Mouse (Mus musculus) kidney, embryonic 15.5 days (tissue): Measurements from ENCODE around the gene H13. TPM values are rescaled to one million over a fixed set of nuclear protein-coding genes. Genes with fewer than 3 reads are reported as not detected.
A peak's percentile ranks its signal among the peaks of the same experiment; 100 is the strongest.

Experiments
- ATAC-seq: fragments of 200-750 bp; cut with Nextera tagmentation; replicated peaks from 2 replicates; pipeline ENCODE4 v1.8.0; 2017; ENCODE audit warnings: moderate TSS enrichment; ENCODE audit not compliant: low FRiP score
- H3K27ac ChIP-seq: fragments of 300-500 bp; sonication (generic); 2 replicates; pipeline ENCODE4 v1.5.1; 2015; ENCODE audit warnings: mild to moderate bottlenecking, inconsistent platforms
- H3K27me3 ChIP-seq: fragments of 300-500 bp; sonication (generic); 2 replicates; pipeline ENCODE4 v1.6.1; 2015; ENCODE audit warnings: inconsistent platforms
- H3K36me3 ChIP-seq: fragments of 300-500 bp; sonication (generic); 2 replicates; pipeline ENCODE4 v1.6.1; 2015; ENCODE audit warnings: inconsistent platforms
- H3K4me1 ChIP-seq: fragments of 300-500 bp; sonication (generic); 2 replicates; pipeline ENCODE4 v1.6.1; 2015; ENCODE audit warnings: inconsistent platforms
- H3K4me2 ChIP-seq: fragments of 300-500 bp; sonication (generic); 2 replicates; pipeline ENCODE4 v1.6.1; 2015; ENCODE audit warnings: moderate library complexity, mild to moderate bottlenecking, inconsistent platforms
- H3K4me3 ChIP-seq: fragments of 300-500 bp; sonication (generic); replicated peaks from 2 replicates; pipeline ENCODE4 v1.5.1; 2015; ENCODE audit warnings: mild to moderate bottlenecking, inconsistent platforms
- H3K9ac ChIP-seq: fragments of 300-500 bp; sonication (generic); 2 replicates; pipeline ENCODE4 v1.6.1; 2015; ENCODE audit warnings: mild to moderate bottlenecking, inconsistent platforms
- H3K9me3 ChIP-seq: fragments of 300-500 bp; sonication (generic); replicated peaks from 2 replicates; pipeline ENCODE4 v1.6.1; 2016; ENCODE audit warnings: inconsistent platforms
- WGBS: fragments of 180-500 bp; shearing (Covaris S2); methylation state at CpG from one replicate; pipeline ENCODE4 v1.1.7; 2015; ENCODE audit warnings: mixed read lengths; 5-methylcytosine and 5-hydroxymethylcytosine counted together
- polyA plus RNA-seq: library from polyadenylated mRNA; unstranded; fragments of >200 nt; fragmentation: Nextera tagmentation; extraction: Ambion mirVana; gene quantifications from 2 replicates; pipeline ENCODE4 v1.2.1, GENCODE M21; 2015

Gene H13
- polyA plus RNA-seq, 1 experiment from 2014 or later: 147 TPM

DNA sequence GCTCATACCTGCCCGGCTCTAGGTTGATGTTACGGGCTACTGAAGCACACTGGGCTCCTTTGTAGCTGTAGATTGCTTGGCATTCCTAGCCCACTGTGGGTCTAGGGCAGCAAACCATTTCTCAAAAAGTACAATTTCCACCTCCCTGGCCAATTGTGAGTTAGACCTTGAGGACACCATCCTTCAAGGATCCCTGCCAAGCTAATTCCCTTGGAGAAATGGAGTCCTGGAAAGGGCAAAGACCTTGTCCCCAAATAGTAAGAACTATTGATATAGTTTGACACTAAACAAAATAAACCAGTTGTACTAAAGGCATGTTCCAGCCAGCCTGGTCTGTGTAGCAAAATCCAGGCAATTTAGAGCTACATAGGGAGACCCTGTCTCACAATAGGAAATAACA lies 69.1 kb downstream of the H13 start:
- Histone ChIP-seq H3K4me3 (peak overlapping the region; percentile 67), H3K27ac (peak overlapping the region; percentile 97), H3K36me3 (no peaks in the 10 kb centered on the region), H3K9ac (peak overlapping the region; percentile 79), H3K27me3 (no peaks in the 10 kb centered on the region), H3K4me2 (peak overlapping the region; percentile 63), H3K9me3 (no peaks in the 10 kb centered on the region), H3K4me1 (peaks cover 80% of the 10 kb centered on the region)
- ATAC-seq: no peak
- WGBS: 25% methylated on average over 2 of the region's 2 CpGs

DNA sequence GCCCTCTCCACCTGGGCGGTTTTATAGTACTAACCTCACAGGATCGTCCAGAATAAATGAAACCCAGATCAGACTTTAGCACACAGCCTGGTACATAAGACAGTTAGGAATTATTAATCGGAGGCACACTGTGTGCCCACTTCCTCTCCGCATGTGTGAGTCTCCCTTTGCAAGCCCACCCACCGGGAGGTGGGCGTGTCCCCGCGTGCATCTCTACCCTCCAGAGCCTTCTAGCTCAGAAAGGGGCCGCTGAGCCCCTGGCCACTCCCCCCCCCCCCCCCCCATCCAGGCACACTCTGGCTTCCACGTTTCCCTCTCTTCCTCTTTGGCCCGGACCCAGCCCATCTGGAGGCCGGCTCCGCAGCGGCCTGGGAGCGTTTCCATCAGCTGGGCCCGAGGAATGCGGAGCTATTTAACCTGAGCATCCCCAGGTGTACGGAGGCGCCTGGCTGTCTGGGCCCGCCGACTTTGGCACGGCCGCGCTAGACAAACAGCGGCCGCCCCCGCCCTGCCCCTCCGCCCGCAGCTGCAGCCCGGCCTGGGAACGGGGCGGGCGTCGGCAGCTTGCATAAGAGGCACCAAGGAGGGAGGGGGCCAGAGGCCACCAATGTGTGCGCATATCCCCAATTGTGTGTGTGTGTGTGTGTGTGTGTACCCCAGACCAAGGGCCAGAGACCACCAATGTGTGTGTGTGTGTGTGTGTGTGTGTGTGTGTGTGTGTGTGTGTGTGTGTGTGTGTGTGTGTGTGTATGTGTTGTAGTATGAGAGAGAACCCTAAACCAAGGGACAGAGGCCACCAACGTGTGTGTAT lies 70.0 kb downstream of the H13 start:
- Histone ChIP-seq H3K9ac (peak overlapping the region; percentile 79), H3K4me3 (peak overlapping the region; percentile 67), H3K4me2 (peak overlapping the region; percentile 63), H3K36me3 (no peaks in the 10 kb centered on the region), H3K9me3 (no peaks in the 10 kb centered on the region), H3K27ac (peak overlapping the region; percentile 97), H3K27me3 (no peaks in the 10 kb centered on the region), H3K4me1 (peaks cover 71% of the 10 kb centered on the region)
- WGBS: under 1% methylated on average over 36 of the region's 36 CpGs
- ATAC-seq: peak; percentile 79

DNA sequence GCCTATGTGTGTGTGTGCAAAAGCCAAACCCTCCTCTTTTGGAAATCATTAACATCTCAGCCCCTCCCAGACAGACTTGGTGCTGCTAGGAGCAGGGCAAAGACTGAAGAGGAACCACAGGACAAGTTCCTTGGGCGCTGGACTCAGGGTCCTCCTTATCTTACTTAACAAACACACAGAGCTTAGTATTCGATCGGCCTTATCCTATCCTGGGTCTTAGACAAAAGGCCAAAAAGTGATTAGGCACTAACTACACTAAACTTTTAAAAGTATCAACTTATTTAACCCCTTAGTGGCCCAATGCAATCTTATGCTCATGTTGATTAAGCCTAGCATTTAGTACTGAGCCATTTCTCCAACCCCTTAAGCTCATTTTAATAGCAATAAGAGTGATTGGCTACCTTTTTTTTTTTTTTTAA lies 70.6 kb downstream of the H13 start:
- H3K27ac ChIP-seq: peak overlapping the region; percentile 97
- H3K4me3 ChIP-seq: peak overlapping the region; percentile 67
- whole genome bisulfite sequencing: 6% methylated on average over 3 of the region's 3 CpGs
- H3K27me3 ChIP-seq: no peaks in the 10 kb centered on the region
- H3K36me3 ChIP-seq: no peaks in the 10 kb centered on the region
- peaks cover 65% of the 10 kb centered on the region for H3K4me1 ChIP-seq
- H3K4me2 ChIP-seq: peak overlapping the region; percentile 63
- ATAC-seq: peak; percentile 55
- H3K9me3 ChIP-seq: no peaks in the 10 kb centered on the region
- H3K9ac ChIP-seq: no peak overlapping the region

DNA sequence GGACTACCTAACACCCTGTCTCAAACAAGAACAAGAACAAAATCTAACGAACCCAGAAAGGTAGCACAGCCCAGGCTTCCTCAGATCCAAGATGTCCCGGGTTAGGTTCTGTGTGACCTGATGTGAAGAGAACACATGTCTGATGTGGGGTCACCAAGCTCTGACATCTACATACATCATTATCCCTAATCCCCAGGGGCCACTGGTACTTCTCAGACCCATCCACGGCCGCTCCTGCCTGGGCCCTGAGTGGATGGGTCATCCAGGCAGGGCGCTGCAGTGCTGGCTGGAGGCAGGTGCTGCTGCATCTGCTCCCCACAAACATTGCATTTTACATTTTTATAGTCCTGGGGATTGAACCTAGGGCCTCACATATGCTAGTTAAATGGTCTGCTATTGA lies 71.2 kb downstream of the H13 start:
- Histone ChIP-seq H3K27ac (peak overlapping the region; percentile 97), H3K27me3 (no peaks in the 10 kb centered on the region), H3K4me1 (peaks cover 59% of the 10 kb centered on the region), H3K9ac (no peak overlapping the region), H3K4me3 (no peak overlapping the region), H3K4me2 (no peak overlapping the region), H3K36me3 (no peaks in the 10 kb centered on the region), H3K9me3 (no peaks in the 10 kb centered on the region)
- ATAC-seq: no peak
- 77% methylated on average over 5 of the region's 5 CpGs for WGBS

DNA sequence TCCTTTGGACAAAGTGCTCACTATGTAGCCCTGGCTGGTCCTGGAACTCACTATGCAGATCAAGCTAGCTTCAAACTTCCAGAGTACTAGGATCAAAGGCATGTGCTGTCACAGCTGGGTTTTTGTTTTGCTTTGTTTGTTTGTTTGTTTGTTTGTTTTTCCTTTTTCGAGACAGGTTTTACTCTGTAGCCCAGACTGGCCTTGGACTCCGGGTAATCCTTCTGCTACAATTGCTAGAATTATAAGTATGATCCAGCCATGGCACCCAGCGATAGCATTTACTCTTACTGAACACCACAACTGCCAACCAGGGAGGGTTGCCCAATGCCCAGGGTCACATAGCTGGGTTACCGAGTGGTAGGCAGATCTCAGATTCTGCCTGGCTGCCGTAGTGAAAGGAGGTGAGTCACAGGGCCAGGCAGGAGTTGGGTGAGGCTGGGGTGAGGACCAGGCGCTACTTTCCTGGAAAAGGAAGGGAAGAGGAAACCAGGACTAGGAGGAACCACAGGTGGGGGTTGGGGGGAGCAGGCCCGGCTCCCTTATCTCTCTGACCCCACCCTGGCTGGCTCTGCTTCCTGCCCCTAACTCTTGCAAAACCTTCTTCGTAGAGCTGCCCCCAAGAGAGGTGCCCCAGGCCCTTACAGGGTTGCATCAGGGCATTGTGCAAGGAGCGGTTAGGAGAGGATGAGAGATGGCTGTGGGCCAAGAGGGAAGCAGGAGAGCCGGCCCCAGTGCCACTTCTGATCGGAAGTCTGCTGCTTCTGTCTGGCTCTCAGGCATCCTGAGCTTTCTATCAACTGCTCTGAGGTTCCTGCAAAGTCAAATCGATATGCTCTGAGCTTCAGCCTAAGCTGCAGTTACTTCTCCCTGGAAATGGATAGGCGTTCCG lies 72.1 kb downstream of the H13 start:
- Histone ChIP-seq H3K9me3 (no peaks in the 10 kb centered on the region), H3K4me3 (no peak overlapping the region), H3K9ac (0 out of 2 replicates have a peak overlapping the region, but pooled peaks have one; percentile 21), H3K4me1 (peaks cover 54% of the 10 kb centered on the region), H3K27ac (peak overlapping the region; percentile 97), H3K27me3 (no peaks in the 10 kb centered on the region), H3K36me3 (no peaks in the 10 kb centered on the region), H3K4me2 (peak overlapping the region; percentile 38)
- 35% methylated on average over 14 of the region's 14 CpGs for WGBS
- ATAC-seq: no peak

DNA sequence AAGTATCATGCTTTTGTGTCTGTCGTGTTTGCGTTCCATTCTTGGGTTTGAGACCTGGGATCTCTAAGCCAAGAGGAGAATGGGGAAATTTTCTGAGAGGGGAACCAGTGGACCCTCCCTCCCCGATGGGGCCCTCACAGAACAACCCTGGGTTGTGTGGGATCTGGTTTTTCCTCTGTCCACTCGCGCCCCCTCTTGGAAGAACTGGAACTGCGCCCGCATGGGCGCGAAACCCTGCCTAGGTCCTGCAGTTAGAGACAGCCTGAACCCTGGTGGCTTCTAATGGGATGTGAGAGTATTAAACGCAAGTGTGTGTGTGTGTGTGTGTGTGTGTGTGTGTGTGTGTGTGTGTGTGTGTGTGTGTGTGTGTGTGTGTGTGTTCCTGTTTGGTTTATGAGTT lies 73.2 kb downstream of the H13 start:
- Histone ChIP-seq H3K9ac (no peak overlapping the region), H3K4me3 (no peak overlapping the region), H3K9me3 (no peaks in the 10 kb centered on the region), H3K27me3 (no peaks in the 10 kb centered on the region), H3K4me1 (peaks cover 54% of the 10 kb centered on the region), H3K4me2 (0 out of 2 replicates have a peak overlapping the region, but pooled peaks have one; percentile 38), H3K36me3 (no peaks in the 10 kb centered on the region), H3K27ac (peak overlapping the region; percentile 97)
- 33% methylated on average over 10 of the region's 10 CpGs for WGBS
- no peak for ATAC-seq

DNA sequence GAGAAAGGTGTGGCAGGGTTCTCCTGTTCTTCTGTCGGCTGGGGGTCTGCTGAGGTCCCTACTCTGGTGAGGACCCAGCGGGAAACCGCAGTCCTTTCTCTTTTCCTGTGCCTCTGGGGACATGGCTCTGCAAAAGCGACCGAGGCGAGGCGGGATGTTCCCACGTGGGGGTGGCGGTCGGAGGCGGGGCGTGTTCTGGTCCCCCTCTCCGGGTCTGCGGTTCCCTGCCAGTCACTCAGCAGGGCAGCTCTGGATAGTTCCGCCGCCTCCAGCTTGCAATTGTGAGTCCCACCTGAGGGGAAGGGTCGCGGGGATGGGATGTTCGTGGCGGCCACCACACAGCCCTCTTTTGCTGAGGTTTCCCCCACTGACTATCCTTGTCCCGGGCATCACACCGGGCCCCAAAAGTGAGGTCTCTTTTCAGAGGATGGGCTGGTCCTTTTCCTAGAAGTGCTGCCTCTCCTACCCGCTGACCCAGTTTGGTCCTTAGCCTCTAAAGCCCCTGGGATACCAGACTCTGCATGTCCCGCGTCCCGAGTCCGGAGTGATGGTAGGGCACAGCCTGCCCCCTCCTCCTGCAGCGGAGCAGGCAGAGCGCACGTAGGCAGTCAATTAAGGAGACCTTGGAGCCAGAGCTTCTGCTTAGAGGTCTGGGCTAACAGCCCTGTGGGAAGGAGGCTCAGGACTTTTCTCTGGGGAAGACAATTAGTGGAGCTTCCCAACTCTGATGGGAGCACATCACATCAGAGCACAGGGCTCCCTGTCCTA lies 84.9 kb downstream of the H13 start, which contains the start of gene Cox4i2:
Gene Cox4i2 (plus strand): TSS at position 230 of the 768 bp plus-strand sequence.
- H3K36me3 ChIP-seq: no peaks in the 10 kb centered on the region
- WGBS: 3% methylated on average over 30 of the region's 30 CpGs
- H3K9me3 ChIP-seq: no peaks in the 10 kb centered on the region
- no peaks in the 10 kb centered on the region for H3K27me3 ChIP-seq
- H3K4me1 ChIP-seq: peaks cover 26% of the 10 kb centered on the region
- H3K27ac ChIP-seq: no peak within 1 kb of the TSS
- H3K9ac ChIP-seq: peak within 1 kb of the TSS; percentile 27
- H3K4me3 ChIP-seq: peak within 1 kb of the TSS; percentile 33
- 0 out of 2 replicates have a peak, but pooled peaks have one; percentile 33 for ATAC-seq
- H3K4me2 ChIP-seq: peak within 1 kb of the TSS; percentile 64

DNA sequence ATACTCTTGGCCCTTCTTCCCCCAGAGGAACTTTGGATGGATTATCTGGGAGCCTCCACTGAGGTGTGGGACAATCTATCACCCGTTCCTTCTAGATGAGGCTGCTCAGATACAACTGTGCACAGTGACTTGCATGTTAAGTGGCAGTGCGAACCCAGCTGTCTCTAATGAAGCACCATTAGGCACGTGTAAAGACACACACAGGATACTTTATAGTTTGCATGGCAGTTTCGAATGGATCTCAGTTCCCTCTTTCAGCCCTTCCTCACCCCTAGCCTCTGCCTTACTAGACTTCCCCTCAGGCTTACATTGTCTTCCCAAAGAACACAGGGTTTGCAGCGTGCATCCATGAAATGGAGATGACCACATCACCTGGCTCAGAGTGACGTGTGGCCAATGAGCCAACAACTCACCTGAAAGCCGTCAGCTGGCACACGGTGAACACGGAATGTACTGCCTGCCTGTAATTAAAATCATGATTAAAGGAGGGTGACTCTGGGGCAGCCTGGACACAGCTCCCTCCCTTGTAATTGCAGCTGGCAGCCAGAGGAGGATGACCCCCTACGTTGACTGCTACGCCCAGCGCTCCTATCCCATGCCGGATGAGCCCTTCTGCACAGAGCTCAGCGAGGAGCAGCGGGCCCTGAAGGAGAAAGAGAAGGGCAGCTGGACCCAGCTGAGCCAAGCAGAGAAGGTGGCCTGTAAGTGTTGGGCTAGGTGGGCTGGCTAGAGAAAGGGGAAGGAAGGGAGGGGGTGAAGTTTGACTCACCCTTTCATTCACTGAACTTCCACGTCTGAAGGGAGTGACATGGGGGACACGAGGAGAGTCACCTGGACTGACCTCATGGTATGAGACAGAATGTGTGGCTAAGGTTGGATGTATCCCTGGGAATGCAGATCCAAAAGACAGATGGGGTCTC lies 87.5 kb downstream of the H13 start:
- WGBS: 49% methylated on average over 17 of the region's 17 CpGs
- no peak overlapping the region for H3K9ac ChIP-seq
- H3K27me3 ChIP-seq: no peaks in the 10 kb centered on the region
- no peaks in the 10 kb centered on the region for H3K9me3 ChIP-seq
- H3K27ac ChIP-seq: no peak overlapping the region
- H3K4me1 ChIP-seq: peaks cover 26% of the 10 kb centered on the region
- H3K4me3 ChIP-seq: no peak overlapping the region
- H3K36me3 ChIP-seq: no peaks in the 10 kb centered on the region
- ATAC-seq: no peak; the same call in 1 of the 2 replicates
- no peak overlapping the region for H3K4me2 ChIP-seq

DNA sequence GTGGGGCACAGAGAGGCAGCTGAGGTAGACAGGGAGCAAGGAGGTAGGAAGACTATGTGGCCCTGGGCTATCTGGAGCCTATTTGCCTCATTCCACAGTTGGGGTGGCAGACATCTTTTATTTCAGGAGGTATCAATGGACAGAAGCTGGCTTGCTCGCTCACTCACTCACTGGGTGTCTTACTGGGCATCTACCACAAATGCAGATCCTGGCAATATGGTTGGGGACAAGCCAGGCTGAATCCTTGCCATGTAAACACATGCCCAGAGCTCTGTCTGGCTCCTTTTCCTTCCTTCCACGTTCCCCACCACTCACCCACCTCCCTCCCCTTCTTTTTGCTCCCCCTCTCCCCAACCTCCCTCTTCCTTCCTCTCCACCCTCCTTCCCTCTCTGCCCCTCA lies 88.2 kb downstream of the H13 start:
- no peak overlapping the region for H3K4me3 ChIP-seq
- H3K36me3 ChIP-seq: no peaks in the 10 kb centered on the region
- no peaks in the 10 kb centered on the region for H3K27me3 ChIP-seq
- no peak overlapping the region for H3K27ac ChIP-seq
- no peak overlapping the region for H3K4me2 ChIP-seq
- H3K4me1 ChIP-seq: peaks cover 26% of the 10 kb centered on the region
- no peak overlapping the region for H3K9ac ChIP-seq
- WGBS: 73% methylated on average over 2 of the region's 2 CpGs
- ATAC-seq: no peak
- no peaks in the 10 kb centered on the region for H3K9me3 ChIP-seq
